Mouse (Mus musculus) heart, adult 8-10 months (tissue): ENCODE data around the gene Diaph3. TPM values are rescaled to one million over a fixed set of nuclear protein-coding genes. Genes with fewer than 3 reads are reported as not detected.

Experiments used
- DNase-seq: peaks from one replicate; pipeline ENCODE4 v3.0.0; 2022; ENCODE audit warnings: low spot score
- microRNA-seq: library from miRNA; unstranded; fragments of <30 nt; microRNA quantifications from one replicate; pipeline ENCODE4 v1.2.0, GENCODE M21; 2022
- total RNA-seq, 4 experiments: library from RNA; stranded (reverse); gene quantifications; 2 replicates each; pipeline ENCODE4 v1.2.4; 2022

The Diaph3 gene
- total RNA-seq, 4 experiments from 2014 or later = 0.22 to 1.6 (median 0.38) TPM

- DNase-seq = no peak
Observed at GRCm38 (mm10) chr14:86660556-86660955, 480.5 kb downstream of the Diaph3 start.

GRCm38 (mm10) chr14:86656262-86656661 is 484.8 kb downstream of the Diaph3 start:
- DNase-seq = no peak

- no peak for DNase-seq
Observed at GRCm38 (mm10) chr14:86646499-86647120, 494.4 kb downstream of the Diaph3 start.

- no peak for DNase-seq
Observed at GRCm38 (mm10) chr14:86642831-86643241, 498.2 kb downstream of the Diaph3 start.

GRCm38 (mm10) chr14:86641839-86642238 is 499.2 kb downstream of the Diaph3 start:
- DNase-seq = no peak

- DNase-seq = no peak
Observed at GRCm38 (mm10) chr14:86640086-86640485, 500.9 kb downstream of the Diaph3 start.

- no peak for DNase-seq
Observed at GRCm38 (mm10) chr14:86635594-86636140, 505.4 kb downstream of the Diaph3 start.

GRCm38 (mm10) chr14:86635052-86635451 is 506.0 kb downstream of the Diaph3 start:
- DNase-seq = no peak

GRCm38 (mm10) chr14:86633799-86634198 is 507.2 kb downstream of the Diaph3 start:
- DNase-seq = no peak

GRCm38 (mm10) chr14:86624816-86625425 is 516.1 kb downstream of the Diaph3 start:
- DNase-seq = no peak

- DNase-seq = no peak
Observed at GRCm38 (mm10) chr14:86619637-86620036, 521.4 kb downstream of the Diaph3 start.

Small RNA genes within 50 kb of the gene (microRNA-seq; reads per million reads assigned to microRNA genes)
- gene Gm23438 = not detected
